Mouse (Mus musculus) hindbrain, embryonic 13.5 days (tissue): ENCODE measurements around the gene Rps3a1. TPM values are rescaled to one million over a fixed set of nuclear protein-coding genes. Genes with fewer than 3 reads are reported as not detected.

Source experiments
- ATAC-seq: fragments of 200-750 bp; cut with Nextera tagmentation; 2 replicates; pipeline ENCODE4 v1.8.0; 2017; ENCODE audit warnings: moderate TSS enrichment; ENCODE audit not compliant: low FRiP score
- H3K27ac ChIP-seq: fragments of 300-500 bp; sonication (generic); 2 replicates; pipeline ENCODE4 v1.5.1; 2015; ENCODE audit warnings: inconsistent platforms, mild to moderate bottlenecking, moderate library complexity
- H3K27me3 ChIP-seq: fragments of 300-500 bp; sonication (generic); 2 replicates; pipeline ENCODE4 v1.6.1; 2015; ENCODE audit warnings: mild to moderate bottlenecking, inconsistent platforms
- H3K36me3 ChIP-seq: fragments of 300-500 bp; sonication (generic); 2 replicates; pipeline ENCODE4 v1.6.1; 2015; ENCODE audit warnings: mild to moderate bottlenecking, inconsistent platforms
- H3K4me1 ChIP-seq: fragments of 300-500 bp; sonication (generic); replicated peaks from 2 replicates; pipeline ENCODE4 v1.6.1; 2015; ENCODE audit warnings: inconsistent platforms
- H3K4me2 ChIP-seq: fragments of 300-500 bp; sonication (generic); 2 replicates; pipeline ENCODE4 v1.6.1; 2015; ENCODE audit warnings: inconsistent platforms, mild to moderate bottlenecking, moderate library complexity
- H3K4me3 ChIP-seq: fragments of 300-500 bp; sonication (generic); 2 replicates; pipeline ENCODE4 v1.5.1; 2015; ENCODE audit warnings: mild to moderate bottlenecking, inconsistent platforms
- H3K9ac ChIP-seq: fragments of 300-500 bp; sonication (generic); 2 replicates; pipeline ENCODE4 v1.6.1; 2015; ENCODE audit warnings: mild to moderate bottlenecking, inconsistent platforms
- H3K9me3 ChIP-seq: fragments of 300-500 bp; sonication (generic); 2 replicates; pipeline ENCODE4 v1.6.1; 2016; ENCODE audit warnings: inconsistent platforms
- WGBS: fragments of 180-500 bp; shearing (Covaris S2); methylation state at CpG from one replicate; pipeline ENCODE4 v1.1.7; 2015; 5-methylcytosine and 5-hydroxymethylcytosine counted together
- polyA plus RNA-seq: library from polyadenylated mRNA; unstranded; fragments of >200 nt; fragmentation: Nextera tagmentation; extraction: Ambion mirVana; gene quantifications from 2 replicates; pipeline ENCODE4 v1.2.1, GENCODE M21; 2015

The Rps3a1 gene
- 711 and 729 TPM in 2 replicates for polyA plus RNA-seq

GRCm38 (mm10) chr3:86142263-86142933 lies at the start of gene Rps3a1:
Gene Rps3a1 (minus strand): TSS chr3:86142702.
- under 1% methylated on average over 77 of the region's 77 CpGs for whole genome bisulfite sequencing
- Histone ChIP-seq H3K27me3 (no peaks in the 10 kb centered on the region), H3K4me3 (peak within 1 kb of the TSS; percentile 96), H3K27ac (peak within 1 kb of the TSS; percentile 91), H3K9ac (peak within 1 kb of the TSS; percentile 100), H3K4me1 (peaks cover 19% of the 10 kb centered on the region), H3K4me2 (peak within 1 kb of the TSS; percentile 82), H3K36me3 (peaks cover 35% of the 10 kb centered on the region), H3K9me3 (no peaks in the 10 kb centered on the region)
- peak; percentile 96 for ATAC-seq

DNA sequence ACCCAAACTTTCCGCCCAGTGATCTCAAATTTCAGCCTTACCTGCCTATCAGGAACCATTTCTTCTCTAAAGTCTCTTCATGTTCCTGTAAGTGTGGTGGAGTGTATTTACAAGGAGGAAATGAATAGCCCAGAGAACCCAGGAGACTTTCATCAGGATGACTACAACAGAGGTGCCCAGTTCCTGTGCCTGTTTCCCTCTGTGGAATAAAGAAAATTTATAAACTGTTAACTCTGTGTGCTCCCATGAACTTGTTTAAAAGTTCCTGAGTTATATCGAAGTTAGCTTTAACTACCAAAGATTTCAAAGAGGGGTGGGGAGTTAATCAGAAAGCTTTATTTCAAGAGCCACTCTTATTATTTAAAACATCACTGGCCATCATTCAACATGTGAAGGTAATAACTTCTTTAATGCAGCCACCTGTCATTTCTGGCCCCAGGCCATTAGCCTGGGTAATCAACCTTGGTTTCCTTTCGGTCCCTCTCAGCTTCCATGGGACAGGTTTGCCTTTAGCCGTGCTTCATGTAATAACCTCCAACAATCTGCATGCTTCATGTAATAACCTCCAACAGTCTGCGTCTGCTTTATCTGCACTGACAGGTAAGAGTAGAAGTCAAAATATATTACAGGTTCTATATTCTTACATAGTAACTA lies 45.4 kb upstream of the Rps3a1 start:
- Histone ChIP-seq H3K9me3 (no peaks in the 10 kb centered on the region), H3K4me1 (no peaks in the 10 kb centered on the region), H3K4me2 (no peak overlapping the region), H3K4me3 (no peak overlapping the region), H3K36me3 (no peaks in the 10 kb centered on the region), H3K27me3 (no peaks in the 10 kb centered on the region), H3K27ac (no peak overlapping the region), H3K9ac (no peak overlapping the region)
- 79% methylated on average over 5 of the region's 5 CpGs for WGBS
- no peak for ATAC-seq

DNA sequence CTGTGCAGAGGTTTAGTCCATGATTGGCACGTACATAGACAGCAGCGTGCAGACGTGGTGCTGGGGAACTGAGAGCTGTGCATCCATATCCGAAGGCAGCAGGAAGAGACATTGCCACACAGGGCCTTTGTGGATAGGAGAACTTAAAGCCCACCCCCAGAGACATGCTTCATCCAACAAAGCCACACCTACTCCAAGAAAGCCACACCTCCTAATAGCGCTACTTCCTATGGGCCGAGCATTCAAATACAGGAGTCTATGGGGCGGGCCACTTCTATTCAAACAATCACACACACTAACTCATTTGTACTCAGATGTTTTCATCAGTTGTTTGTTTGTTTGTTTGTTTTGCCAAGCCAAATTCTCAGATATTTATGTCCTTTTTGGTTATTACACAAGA lies 42.0 kb upstream of the Rps3a1 start:
- Histone ChIP-seq H3K4me3 (no peak overlapping the region), H3K4me1 (no peaks in the 10 kb centered on the region), H3K4me2 (no peak overlapping the region), H3K27me3 (no peaks in the 10 kb centered on the region), H3K9me3 (no peaks in the 10 kb centered on the region), H3K27ac (no peak overlapping the region), H3K9ac (no peak overlapping the region), H3K36me3 (no peaks in the 10 kb centered on the region)
- ATAC-seq = no peak
- WGBS = 90% methylated on average over 7 of the region's 7 CpGs

DNA sequence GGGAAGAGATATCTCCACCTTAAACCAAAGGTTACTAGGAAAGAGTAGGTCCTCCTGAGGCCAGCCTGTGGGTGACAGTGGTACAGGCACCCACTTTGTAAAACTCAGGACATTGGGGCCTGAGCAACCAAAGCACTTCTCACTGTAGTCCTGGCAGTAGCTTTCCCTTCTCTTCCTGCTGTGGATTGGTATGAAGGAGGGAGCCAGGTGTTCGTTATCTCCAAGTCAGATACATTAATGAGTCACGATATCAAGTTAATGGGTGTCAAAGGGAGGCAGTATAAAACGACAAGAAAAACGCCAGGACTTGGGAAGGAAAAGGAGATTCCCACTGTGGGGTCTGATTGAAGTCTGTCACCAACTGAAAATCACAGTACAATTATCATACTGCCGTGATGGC lies 38.6 kb upstream of the Rps3a1 start:
- H3K4me2 ChIP-seq = no peak overlapping the region
- no peaks in the 10 kb centered on the region for H3K36me3 ChIP-seq
- no peak overlapping the region for H3K4me3 ChIP-seq
- 60% methylated on average over 5 of the region's 5 CpGs for WGBS
- H3K9me3 ChIP-seq = no peaks in the 10 kb centered on the region
- H3K9ac ChIP-seq = no peak overlapping the region
- no peaks in the 10 kb centered on the region for H3K4me1 ChIP-seq
- no peak overlapping the region for H3K27ac ChIP-seq
- no peak for ATAC-seq
- no peaks in the 10 kb centered on the region for H3K27me3 ChIP-seq

GRCm38 (mm10) chr3:86179714-86180113 lies 37.2 kb upstream of the Rps3a1 start:
- 93% methylated on average over 7 of the region's 7 CpGs for WGBS
- H3K9me3 ChIP-seq = no peaks in the 10 kb centered on the region
- no peaks in the 10 kb centered on the region for H3K36me3 ChIP-seq
- H3K27ac ChIP-seq = no peak overlapping the region
- H3K4me3 ChIP-seq = no peak overlapping the region
- no peak for ATAC-seq
- no peak overlapping the region for H3K9ac ChIP-seq
- no peaks in the 10 kb centered on the region for H3K4me1 ChIP-seq
- no peaks in the 10 kb centered on the region for H3K27me3 ChIP-seq
- no peak overlapping the region for H3K4me2 ChIP-seq

DNA sequence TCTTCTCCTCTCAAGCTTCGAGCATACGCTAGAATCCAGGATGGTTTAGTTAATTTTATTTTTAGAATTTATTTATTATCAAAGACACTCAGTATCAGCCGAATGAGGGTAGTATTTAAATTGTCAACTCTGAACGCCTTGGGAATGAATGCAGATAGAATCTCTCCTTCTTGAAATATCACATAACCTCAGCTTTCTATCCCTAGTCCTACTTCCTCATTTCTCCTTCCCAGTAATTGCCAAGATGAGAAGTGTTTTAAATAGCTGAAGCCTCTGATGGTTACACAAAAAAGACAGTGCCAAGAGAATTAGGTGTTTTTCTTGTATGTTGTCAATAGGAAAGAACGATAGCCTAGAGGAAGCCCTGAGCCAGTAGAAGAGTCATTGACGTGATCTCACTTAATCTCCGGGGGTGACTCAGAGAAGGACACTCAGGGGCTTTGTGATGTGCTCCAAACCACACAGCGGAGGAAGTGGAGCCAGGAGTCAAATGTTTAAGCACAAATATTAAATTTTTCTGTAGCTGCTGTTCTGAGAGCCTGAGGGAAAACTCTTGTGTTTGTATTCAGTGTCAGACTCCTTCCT lies 26.4 kb upstream of the Rps3a1 start:
- H3K4me1 ChIP-seq = no peaks in the 10 kb centered on the region
- H3K9ac ChIP-seq = no peak overlapping the region
- no peaks in the 10 kb centered on the region for H3K9me3 ChIP-seq
- no peak overlapping the region for H3K4me2 ChIP-seq
- H3K4me3 ChIP-seq = no peak overlapping the region
- H3K27me3 ChIP-seq = no peaks in the 10 kb centered on the region
- no peaks in the 10 kb centered on the region for H3K36me3 ChIP-seq
- WGBS = 88% methylated on average over 8 of the region's 8 CpGs
- no peak overlapping the region for H3K27ac ChIP-seq
- ATAC-seq = no peak

DNA sequence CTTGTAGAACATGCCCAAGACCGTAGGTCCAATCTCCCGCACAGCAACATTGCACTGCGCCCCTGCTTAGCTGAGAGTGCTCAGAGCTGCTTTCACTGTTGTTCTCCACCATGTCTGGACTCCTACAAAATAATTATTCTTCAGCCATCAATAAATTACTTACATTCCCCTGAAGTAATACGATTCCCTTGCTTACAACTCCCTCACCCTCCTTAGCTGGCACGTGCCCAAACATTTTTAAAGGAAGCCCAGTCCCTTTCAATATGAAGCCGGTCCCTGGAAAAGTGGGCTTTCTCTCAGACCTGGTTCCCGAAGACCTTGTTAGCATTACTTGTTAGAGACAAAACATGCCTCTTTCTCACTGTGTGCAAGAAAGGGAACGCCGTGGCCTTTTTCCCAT lies 7.0 kb upstream of the Rps3a1 start:
- no peak for ATAC-seq
- Histone ChIP-seq H3K36me3 (no peaks in the 10 kb centered on the region), H3K27ac (no peak overlapping the region), H3K4me2 (no peak overlapping the region), H3K4me1 (peaks cover 6% of the 10 kb centered on the region), H3K9me3 (no peaks in the 10 kb centered on the region), H3K9ac (no peak overlapping the region), H3K27me3 (no peaks in the 10 kb centered on the region), H3K4me3 (no peak overlapping the region)
- 74% methylated on average over 9 of the region's 9 CpGs for WGBS

- H3K27ac ChIP-seq = no peak overlapping the region
- no peaks in the 10 kb centered on the region for H3K27me3 ChIP-seq
- WGBS = 60% methylated on average over 6 of the region's 6 CpGs
- no peak for ATAC-seq
- no peak overlapping the region for H3K9ac ChIP-seq
- H3K9me3 ChIP-seq = no peaks in the 10 kb centered on the region
- no peaks in the 10 kb centered on the region for H3K36me3 ChIP-seq
- H3K4me1 ChIP-seq = peaks cover 6% of the 10 kb centered on the region
- no peak overlapping the region for H3K4me2 ChIP-seq
- no peak overlapping the region for H3K4me3 ChIP-seq
Measured at GRCm38 (mm10) chr3:86149063-86149462, 6.6 kb upstream of the Rps3a1 start.

DNA sequence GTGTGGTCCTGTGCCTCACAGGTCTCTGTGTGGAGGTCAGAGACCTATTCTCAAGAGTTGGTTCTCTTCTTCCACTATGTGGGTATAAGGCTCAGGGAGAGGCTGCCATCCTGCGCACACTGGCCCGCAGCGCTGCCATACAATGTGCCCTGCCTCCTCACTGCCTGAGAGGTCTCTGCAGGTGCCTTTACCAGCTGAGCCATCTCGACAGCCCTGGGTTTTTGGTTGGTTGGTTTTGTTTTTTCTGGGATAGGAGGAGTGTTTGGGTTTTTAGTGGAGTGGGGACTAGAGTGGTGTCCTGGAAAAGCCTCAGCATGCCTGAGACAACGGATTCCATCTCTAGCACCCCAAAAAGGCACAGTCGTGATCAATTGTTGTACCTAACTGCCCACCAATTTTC lies 841 bp upstream of the Rps3a1 start:
- Histone ChIP-seq H3K27ac (no peak overlapping the region), H3K4me3 (no peak overlapping the region), H3K4me1 (peaks cover 19% of the 10 kb centered on the region), H3K27me3 (no peaks in the 10 kb centered on the region), H3K9me3 (no peaks in the 10 kb centered on the region), H3K9ac (no peak overlapping the region; the same call in 1 of the 2 replicates), H3K36me3 (peaks cover 26% of the 10 kb centered on the region), H3K4me2 (peak overlapping the region; percentile 46; the same call in 1 of the 2 replicates)
- peak; percentile 0; the same call in 1 of the 2 replicates for ATAC-seq
- WGBS = 86% methylated on average over 6 of the region's 6 CpGs

- H3K27ac ChIP-seq = no peak overlapping the region
- 40% methylated on average over 6 of the region's 6 CpGs for WGBS
Measured at GRCm38 (mm10) chr3:86142934-86143317, 424 bp upstream of the Rps3a1 start.

DNA sequence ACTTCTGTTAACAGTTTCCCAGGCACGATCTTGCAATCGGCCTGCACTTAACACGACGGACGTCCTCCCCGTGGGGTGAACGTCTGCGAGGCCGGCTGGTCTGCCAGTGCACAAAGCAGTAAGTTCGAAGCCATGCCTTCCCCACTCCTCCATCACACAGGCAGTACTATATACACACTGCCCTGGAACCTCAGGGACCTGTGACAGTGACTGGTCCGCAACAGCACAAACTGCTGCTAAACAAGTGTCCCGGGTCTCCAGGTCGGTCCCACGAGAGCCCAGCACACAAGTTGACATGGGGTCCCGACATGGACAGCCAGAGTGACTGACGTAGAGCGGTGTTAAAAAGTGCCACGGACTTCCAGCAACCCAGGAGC lies 628 bp downstream of the Rps3a1 start:
- Histone ChIP-seq H3K4me2 (peak overlapping the region; percentile 82), H3K36me3 (peaks cover 40% of the 10 kb centered on the region), H3K4me1 (peaks cover 19% of the 10 kb centered on the region), H3K9me3 (no peaks in the 10 kb centered on the region), H3K27ac (peak overlapping the region; percentile 91), H3K27me3 (no peaks in the 10 kb centered on the region), H3K4me3 (peak overlapping the region; percentile 96), H3K9ac (peak overlapping the region; percentile 100)
- peak; percentile 50; the same call in 1 of the 2 replicates for ATAC-seq
- WGBS = 0% methylated on average over 18 of the region's 18 CpGs

More at GRCm38 (mm10) chr3:86142934-86143317, 424 bp upstream of the Rps3a1 start:
- Histone ChIP-seq H3K4me2 (peak overlapping the region; percentile 46), H3K4me3 (peak overlapping the region; percentile 96; the same call in 1 of the 2 replicates), H3K27me3 (no peaks in the 10 kb centered on the region), H3K9me3 (no peaks in the 10 kb centered on the region), H3K9ac (peak overlapping the region; percentile 21; the same call in 1 of the 2 replicates), H3K36me3 (peaks cover 30% of the 10 kb centered on the region), H3K4me1 (peaks cover 19% of the 10 kb centered on the region)
- ATAC-seq = peak; percentile 38

- Histone ChIP-seq H3K4me2 (peak overlapping the region; percentile 82), H3K9ac (peak overlapping the region; percentile 100), H3K9me3 (no peaks in the 10 kb centered on the region), H3K27ac (no peak overlapping the region), H3K4me3 (peak overlapping the region; percentile 96), H3K4me1 (peaks cover 19% of the 10 kb centered on the region), H3K36me3 (peaks cover 45% of the 10 kb centered on the region), H3K27me3 (no peaks in the 10 kb centered on the region)
- no peak for ATAC-seq
- 14% methylated on average over 7 of the region's 7 CpGs for WGBS
Measured at GRCm38 (mm10) chr3:86141366-86141765, 1.1 kb downstream of the Rps3a1 start.
